Comparison of ENCODE assay signal across 8 mouse cellular contexts in the genomic region with DNA sequence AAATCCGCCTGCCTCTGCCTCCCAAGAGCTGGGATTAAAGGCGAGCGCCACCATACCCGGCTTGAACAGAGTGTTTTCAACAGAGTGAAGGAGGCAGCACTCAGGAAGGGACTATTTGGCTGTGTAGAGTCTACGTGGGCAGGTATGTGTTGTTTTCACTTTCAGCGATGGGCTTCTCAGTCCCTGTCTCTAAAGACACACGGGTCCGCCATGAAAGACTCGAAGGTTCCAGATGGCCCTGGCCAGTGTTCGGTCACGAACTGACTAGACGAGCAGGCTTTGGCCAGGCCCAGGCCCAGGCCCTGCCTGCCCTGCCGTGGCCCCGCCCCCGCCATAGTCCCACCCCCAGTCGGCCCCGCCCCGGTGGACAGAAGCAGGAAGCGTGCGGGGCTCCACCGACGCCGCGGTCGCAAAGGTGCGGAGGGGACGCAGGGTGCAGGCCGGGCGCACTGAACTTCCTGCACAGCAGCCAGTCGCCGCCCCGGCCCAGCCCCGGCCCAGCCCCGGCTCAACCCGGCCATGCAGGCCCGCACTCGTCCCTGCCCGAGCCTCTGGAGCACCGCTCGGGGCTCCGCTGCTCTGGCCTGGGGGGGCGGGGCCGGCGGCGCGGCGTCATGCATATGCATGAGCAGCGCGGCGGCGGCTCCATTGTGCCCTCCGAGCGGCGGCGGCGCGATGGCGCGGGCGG. TPM values are rescaled to one million over a fixed set of nuclear protein-coding genes. Genes with fewer than 3 reads are reported as not detected.
A peak's percentile ranks its signal among the peaks of the same experiment; 100 is the strongest.
DNase-seq lines count a peak whose midpoint lies in the region; ATAC-seq lines count a peak whose summit lies in the region.

A gene (plus strand): TSS at position 349 of the 688 bp plus-strand sequence.

- H3K27me3 ChIP-seq in embryonic facial prominence, embryonic 14.5 days (replicated peaks; ENCODE audit: control insufficient read depth, insufficient read depth, low read length), result no peaks in the 10 kb centered on the region
- H3K27me3 ChIP-seq in kidney, embryonic 14.5 days (ENCODE audit: control insufficient read depth, insufficient read depth, low read length), result no peaks in the 10 kb centered on the region
- no peaks in the 10 kb centered on the region for H3K27me3 ChIP-seq in limb, embryonic 15.5 days

- peak within 1 kb of the TSS; percentile 81 for H3K4me3 ChIP-seq in embryonic facial prominence, embryonic 14.5 days (ENCODE audit: low read depth, low read length)
- H3K4me3 ChIP-seq in kidney, embryonic 14.5 days (ENCODE audit: low read length), result peak within 1 kb of the TSS; percentile 92
- peak within 1 kb of the TSS; percentile 84 for H3K4me3 ChIP-seq in limb, embryonic 15.5 days

- peaks cover 14% of the 10 kb centered on the region; the same call in 1 of the 2 replicates for H3K36me3 ChIP-seq in embryonic facial prominence, embryonic 14.5 days (ENCODE audit: control insufficient read depth, insufficient read depth, low read length)
- H3K36me3 ChIP-seq in kidney, embryonic 14.5 days (ENCODE audit: control insufficient read depth, insufficient read depth, low read length), result peaks cover 6% of the 10 kb centered on the region
- H3K36me3 ChIP-seq in limb, embryonic 15.5 days, result peaks cover 9% of the 10 kb centered on the region

- peak within 1 kb of the TSS; percentile 85 for H3K4me2 ChIP-seq in embryonic facial prominence, embryonic 14.5 days (ENCODE audit: low read depth, low read length)
- peak within 1 kb of the TSS; percentile 83 for H3K4me2 ChIP-seq in kidney, embryonic 14.5 days (replicated peaks; ENCODE audit: low read depth, low read length)
- H3K4me2 ChIP-seq in limb, embryonic 15.5 days, result peak within 1 kb of the TSS; percentile 89

- H3K9me3 ChIP-seq in embryonic facial prominence, embryonic 14.5 days (ENCODE audit: control insufficient read depth, low read length), result no peaks in the 10 kb centered on the region
- H3K9me3 ChIP-seq in kidney, embryonic 14.5 days (ENCODE audit: control insufficient read depth, low read length), result no peaks in the 10 kb centered on the region
- H3K9me3 ChIP-seq in limb, embryonic 15.5 days, result no peaks in the 10 kb centered on the region

- peak within 1 kb of the TSS; percentile 90 for H3K27ac ChIP-seq in embryonic facial prominence, embryonic 14.5 days (replicated peaks; ENCODE audit: low read depth, low read length)
- H3K27ac ChIP-seq in kidney, embryonic 14.5 days (ENCODE audit: low read depth, low read length), result peak within 1 kb of the TSS; percentile 94
- H3K27ac ChIP-seq in limb, embryonic 15.5 days, result peak within 1 kb of the TSS; percentile 97

- 28% methylated on average over 12 of the region's 60 CpGs for WGBS in embryonic facial prominence, embryonic 14.5 days
- WGBS in kidney, embryonic 14.5 days, result 7% methylated on average over 53 of the region's 60 CpGs
- 5% methylated on average over 58 of the region's 60 CpGs for WGBS in limb, embryonic 15.5 days

- DNase-seq in 3T3-L1 (ENCODE audit: low read depth, low spot score), result peak; percentile 85
- peak; percentile 86 to 88 for DNase-seq in adrenal gland, postnatal 4 days (ENCODE audit: low spot score in 2 of 2)
- peak; percentile 96 for DNase-seq in embryonic facial prominence, embryonic 14.5 days (ENCODE audit: low spot score)
- DNase-seq in heart, adult 8-10 months (ENCODE audit: low spot score), result peak; percentile 91
- DNase-seq in monocyte, adult 2 months (ENCODE audit: low read depth in 1 of 2, low spot score in 2 of 2), result peak; percentile 83 to 91
- DNase-seq in spleen, postnatal 36 days (ENCODE audit: low spot score in 2 of 2), result peak; percentile 92

- ATAC-seq in embryonic facial prominence, embryonic 14.5 days (ENCODE audit: low read depth), result peak; percentile 98
- ATAC-seq in kidney, embryonic 14.5 days (ENCODE audit: low FRiP score, low TSS enrichment), result peak; percentile 99
- peak; percentile 99 for ATAC-seq in limb, embryonic 15.5 days (ENCODE audit: insufficient number of reproducible peaks, low FRiP score, low TSS enrichment, low read depth)

- peaks cover 8% of the 10 kb centered on the region; the same call in 1 of the 2 replicates for H3K4me1 ChIP-seq in embryonic facial prominence, embryonic 14.5 days (ENCODE audit: control insufficient read depth, insufficient read depth, low read length)
- H3K4me1 ChIP-seq in kidney, embryonic 14.5 days (ENCODE audit: control insufficient read depth, insufficient read depth, low read length), result peaks cover 16% of the 10 kb centered on the region
- H3K4me1 ChIP-seq in limb, embryonic 15.5 days, result peaks cover 20% of the 10 kb centered on the region

- peak within 1 kb of the TSS; percentile 84 for H3K9ac ChIP-seq in embryonic facial prominence, embryonic 14.5 days (ENCODE audit: low read depth, low read length)
- H3K9ac ChIP-seq in kidney, embryonic 14.5 days (ENCODE audit: low read depth, low read length), result peak within 1 kb of the TSS; percentile 85
- peak within 1 kb of the TSS; percentile 67 for H3K9ac ChIP-seq in limb, embryonic 15.5 days

RNA-seq across cellular contexts. Expression of the gene that starts here (rescaled TPM):
- total RNA-seq in adrenal gland, postnatal 4 days (2021), result 10 to 100 TPM; 62.4 to 67.1 TPM
- 11.2 and 12.4 TPM in 2 replicates for polyA plus RNA-seq in embryonic facial prominence, embryonic 14.5 days (2014; fragmentation: Nextera tagmentation; extraction: Ambion mirVana)
- 10 to 100 TPM; 37.1 to 38.7 (median 37.5) TPM for total RNA-seq in heart, adult 8-10 months (2022)
- polyA plus RNA-seq in kidney, embryonic 14.5 days (2014; fragmentation: Nextera tagmentation; extraction: Ambion mirVana), result 11.0 and 14.6 TPM in 2 replicates
- polyA plus RNA-seq in limb, embryonic 15.5 days (2015; fragmentation: Nextera tagmentation; extraction: Ambion mirVana), result 10.0 TPM in 2 replicates

Comparison
In these comparisons a context has a peak if more than half of its experiments do, and no peak if none do; other contexts are left out.
1. Peak in every context shown above with its lines: DNase-seq, ATAC-seq, H3K4me3 ChIP-seq and H3K27ac ChIP-seq.